24 mouse cellular contexts compared by ENCODE assay signal in the genomic region with DNA sequence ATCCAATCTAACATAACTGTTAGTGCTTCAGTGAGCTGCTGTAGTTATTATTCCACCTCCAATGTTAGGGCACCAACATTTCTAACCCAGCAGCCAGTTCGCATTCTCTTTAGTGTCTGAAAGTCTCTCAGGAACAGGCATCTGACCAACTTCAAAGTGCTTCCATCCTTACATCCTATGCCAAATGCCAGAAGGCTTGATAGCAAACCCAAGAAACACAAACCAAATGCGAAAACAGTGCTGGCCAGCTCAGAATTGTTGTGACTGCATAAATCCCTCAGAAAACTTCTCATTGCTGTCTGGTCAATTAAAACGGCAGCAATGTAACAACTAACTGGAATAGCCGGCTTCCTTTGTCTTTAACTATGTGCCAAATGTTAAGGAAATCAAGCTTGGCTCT.
DNase-seq lines count a peak whose midpoint lies in the region; ATAC-seq lines count a peak whose summit lies in the region.
"Had no signal": no experiment of that assay in that cellular context is flagged by ENCODE, and none has a peak within 500 bp of the region (broad histone marks: within the 10 kb centered on the region; RNA-seq: fewer than 3 reads in every experiment).

No protein-coding gene starts in this region.

- H3K4me3 ChIP-seq in forebrain, embryonic 13.5 days, result no peak overlapping the region
- no peak overlapping the region for H3K4me3 ChIP-seq in forebrain, embryonic 11.5 days (ENCODE audit: low read depth, low read length)
- no peak overlapping the region for H3K4me3 ChIP-seq in midbrain, embryonic 14.5 days (replicated peaks; ENCODE audit: low read depth, low read length)
- H3K4me3 ChIP-seq in midbrain, embryonic 15.5 days, result no peak overlapping the region
- H3K4me3 ChIP-seq: embryonic facial prominence, embryonic 15.5 days; erythroblast, embryonic 14.5 days; heart, embryonic 10.5 days; hindbrain, embryonic 13.5 days had no signal

- H3K9me3 ChIP-seq in forebrain, embryonic 13.5 days (replicated peaks), result no peaks in the 10 kb centered on the region
- H3K9me3 ChIP-seq in forebrain, embryonic 11.5 days (ENCODE audit: control insufficient read depth, low read length), result no peaks in the 10 kb centered on the region
- no peaks in the 10 kb centered on the region for H3K9me3 ChIP-seq in midbrain, embryonic 14.5 days (ENCODE audit: control insufficient read depth, low read length)
- no peaks in the 10 kb centered on the region for H3K9me3 ChIP-seq in midbrain, embryonic 15.5 days
- H3K9me3 ChIP-seq: embryonic facial prominence, embryonic 15.5 days; G1E; heart, embryonic 10.5 days; hindbrain, embryonic 13.5 days had no signal

- no peak overlapping the region for H3K9ac ChIP-seq in forebrain, embryonic 13.5 days
- no peak overlapping the region for H3K9ac ChIP-seq in forebrain, embryonic 11.5 days (ENCODE audit: low read length)
- no peak overlapping the region for H3K9ac ChIP-seq in midbrain, embryonic 14.5 days (replicated peaks; ENCODE audit: low read length)
- no peak overlapping the region for H3K9ac ChIP-seq in midbrain, embryonic 15.5 days
- H3K9ac ChIP-seq: embryonic facial prominence, embryonic 15.5 days; hindbrain, embryonic 13.5 days had no signal

- no peak for DNase-seq in forebrain, embryonic 11.5 days (ENCODE audit: low spot score)
- DNase-seq in midbrain, embryonic 14.5 days, result peak; percentile 9
- DNase-seq in brain, embryonic 18.5 days (ENCODE audit: low read depth, low spot score), result peak; percentile 37
- peak; percentile 12 for DNase-seq in gonadal fat pad, adult 2 months (ENCODE audit: low read depth)
- no peak for DNase-seq in cerebellum, postnatal 4 days (ENCODE audit: low spot score in 2 of 2)
- DNase-seq: adrenal gland, adult 8-10 months; adrenal gland, postnatal 36 days; B cell, adult 2 months; cerebellum, adult 18-20 months; cerebellum, adult 9-11 months; cerebellum, postnatal 36 days; gastrocnemius, postnatal 36 days; heart, adult 18-20 months; heart, postnatal 10 days; heart, postnatal 4 days had no signal

- no peaks in the 10 kb centered on the region for H3K36me3 ChIP-seq in forebrain, embryonic 13.5 days (ENCODE audit: poor library complexity, severe bottlenecking)
- no peaks in the 10 kb centered on the region for H3K36me3 ChIP-seq in forebrain, embryonic 11.5 days (ENCODE audit: control insufficient read depth, insufficient read depth, low read length)
- H3K36me3 ChIP-seq in midbrain, embryonic 14.5 days (ENCODE audit: control insufficient read depth, insufficient read depth, low read length), result no peaks in the 10 kb centered on the region
- no peaks in the 10 kb centered on the region for H3K36me3 ChIP-seq in midbrain, embryonic 15.5 days (replicated peaks)
- H3K36me3 ChIP-seq: embryonic facial prominence, embryonic 15.5 days; G1E; heart, embryonic 10.5 days; hindbrain, embryonic 13.5 days had no signal

- peak; percentile 50; the same call in 1 of the 2 replicates for ATAC-seq in forebrain, embryonic 13.5 days
- no peak for ATAC-seq in forebrain, embryonic 11.5 days (replicated peaks; ENCODE audit: low FRiP score)
- ATAC-seq in midbrain, embryonic 14.5 days (ENCODE audit: low FRiP score, low TSS enrichment), result no peak
- ATAC-seq in midbrain, embryonic 15.5 days (replicated peaks), result no peak
- ATAC-seq: CD4-positive, CD25-positive, alpha-beta regulatory T cell, adult 4 months; intestine, embryonic 16.5 days had no signal

- H3K4me1 ChIP-seq in forebrain, embryonic 13.5 days, result no peaks in the 10 kb centered on the region; the same call in 1 of the 2 replicates
- H3K4me1 ChIP-seq in forebrain, embryonic 11.5 days (replicated peaks; ENCODE audit: control insufficient read depth, insufficient read depth, low read length), result peaks cover 3% of the 10 kb centered on the region; the same call in 1 of the 2 replicates
- H3K4me1 ChIP-seq in midbrain, embryonic 14.5 days (ENCODE audit: control insufficient read depth, insufficient read depth, low read length), result no peaks in the 10 kb centered on the region
- H3K4me1 ChIP-seq in midbrain, embryonic 15.5 days, result no peaks in the 10 kb centered on the region
- H3K4me1 ChIP-seq: embryonic facial prominence, embryonic 15.5 days; heart, embryonic 10.5 days; hindbrain, embryonic 13.5 days had no signal

- H3K27me3 ChIP-seq in forebrain, embryonic 13.5 days, result no peaks in the 10 kb centered on the region
- H3K27me3 ChIP-seq in forebrain, embryonic 11.5 days (ENCODE audit: control insufficient read depth, insufficient read depth, low read length), result no peaks in the 10 kb centered on the region
- no peaks in the 10 kb centered on the region for H3K27me3 ChIP-seq in midbrain, embryonic 14.5 days (ENCODE audit: control insufficient read depth, insufficient read depth, low read length)
- H3K27me3 ChIP-seq in midbrain, embryonic 15.5 days (replicated peaks), result no peaks in the 10 kb centered on the region
- H3K27me3 ChIP-seq: embryonic facial prominence, embryonic 15.5 days; hindbrain, embryonic 13.5 days had no signal

- no peak overlapping the region for H3K27ac ChIP-seq in forebrain, embryonic 13.5 days
- H3K27ac ChIP-seq in forebrain, embryonic 11.5 days (ENCODE audit: low read depth, low read length), result no peak overlapping the region
- no peak overlapping the region for H3K27ac ChIP-seq in midbrain, embryonic 14.5 days (replicated peaks; ENCODE audit: low read depth, low read length)
- H3K27ac ChIP-seq in midbrain, embryonic 15.5 days, result no peak overlapping the region
- H3K27ac ChIP-seq: embryonic facial prominence, embryonic 15.5 days; heart, embryonic 10.5 days; hindbrain, embryonic 13.5 days had no signal

- H3K4me2 ChIP-seq in forebrain, embryonic 13.5 days, result no peak overlapping the region
- H3K4me2 ChIP-seq in forebrain, embryonic 11.5 days (ENCODE audit: low read depth, low read length, severe bottlenecking), result no peak overlapping the region
- H3K4me2 ChIP-seq in midbrain, embryonic 14.5 days (ENCODE audit: low read length), result no peak overlapping the region
- H3K4me2 ChIP-seq in midbrain, embryonic 15.5 days, result no peak overlapping the region
- H3K4me2 ChIP-seq: embryonic facial prominence, embryonic 15.5 days; hindbrain, embryonic 13.5 days had no signal

- 61% methylated on average over 4 of the region's 4 CpGs for WGBS in forebrain, embryonic 13.5 days
- 79% methylated on average over 4 of the region's 4 CpGs for WGBS in forebrain, embryonic 11.5 days
- WGBS in midbrain, embryonic 14.5 days, result 72% methylated on average over 4 of the region's 4 CpGs
- WGBS in midbrain, embryonic 15.5 days, result 59% methylated on average over 4 of the region's 4 CpGs

Comparison
In these comparisons a context has a peak if more than half of its experiments do, and no peak if none do; other contexts are left out.
1. DNase-seq: peak in midbrain, embryonic 14.5 days (single experiment), brain, embryonic 18.5 days (single experiment) and gonadal fat pad, adult 2 months (single experiment); none in forebrain, embryonic 11.5 days (single experiment) and cerebellum, postnatal 4 days (0 of 2).